Mouse (Mus musculus) cortical plate, adult 2 months (tissue): ENCODE measurements around the gene 4930590J08Rik.

ENCODE experiments used
- CTCF ChIP-seq: fragments of 200-500 bp; IDR thresholded peaks from 2 replicates; pipeline ENCODE4 v1.5.1; 2011; ENCODE audit warnings: mild to moderate bottlenecking, control low read depth, low read length; ENCODE audit not compliant: insufficient read depth; ENCODE audit errors: extremely low read depth
- POLR2A ChIP-seq: fragments of 200-500 bp; IDR thresholded peaks from 2 replicates; pipeline ENCODE4 v1.6.1; 2011; ENCODE audit warnings: mild to moderate bottlenecking, low read length, control low read depth; ENCODE audit not compliant: insufficient read depth; ENCODE audit errors: extremely low read depth

- TF ChIP-seq POLR2A (no peak), CTCF (no peak)
Measured at GRCm38 (mm10) chr6:91858339-91858738, 44.3 kb upstream of the 4930590J08Rik start.
